ENCODE assay signal across 8 mouse cellular contexts in genomic region chr2:122027862-122028755, GRCm38 (mm10). TPM values are rescaled to one million over a fixed set of nuclear protein-coding genes. Genes with fewer than 3 reads are reported as not detected.
A peak's percentile ranks its signal among the peaks of the same experiment; 100 is the strongest.
DNase-seq lines count a peak whose midpoint lies in the region; ATAC-seq lines count a peak whose summit lies in the region.

Gene Eif3j1, plus strand, starts transcription at chr2:122028546.

- peak; percentile 93 for ATAC-seq in inflammation-experienced regulatory T-cells, adult 6 months
- ATAC-seq in megakaryocyte-erythroid progenitor cell, adult 5-6 weeks (replicated peaks; ENCODE audit: low FRiP score, low TSS enrichment, poor library complexity, severe bottlenecking): peak; percentile 95

- intact Hi-C loops in gastrocnemius, postnatal 14 days (cut with DNase I; ENCODE audit: low total_unique reads): no loop called here
- intact Hi-C loops in left cerebral cortex, postnatal 10 days (cut with DNase I): no loop called here

- DNase-seq in adipocyte (ENCODE audit: low spot score): peak; percentile 90
- DNase-seq in embryo, embryonic 10 days (ENCODE audit: low spot score): peak; percentile 94
- peak; percentile 91 for DNase-seq in gastrocnemius, postnatal 14 days
- peak; percentile 76 to 93 for DNase-seq in left cerebral cortex, postnatal 10 days (ENCODE audit: extremely low spot score in 1 of 2, low spot score in 2 of 2)
- DNase-seq in right cerebral cortex, postnatal 25 days: peak; percentile 90
- DNase-seq in urinary bladder, postnatal 4 days (ENCODE audit: low spot score in 2 of 2): peak; percentile 87 to 93

RNA-seq across cellular contexts. Expression of gene Eif3j1, which starts in this region (rescaled TPM):
- 10 to 100 TPM; 16.4 to 19.3 TPM for total RNA-seq in gastrocnemius, postnatal 14 days (2021)
- polyA plus RNA-seq in inflammation-experienced regulatory T-cells, adult 6 months (2017; shearing (Covaris generic)): 1 to 10 TPM; 2.7 to 4.4 (median 3.1) TPM
- total RNA-seq in left cerebral cortex, postnatal 10 days (2021): 10 to 100 TPM; 22.1 to 24.5 TPM
- 32.2 and 35.0 TPM in 2 replicates for total RNA-seq in megakaryocyte-erythroid progenitor cell, adult 5-6 weeks (2014; fragmentation: Nextera tagmentation)
- total RNA-seq in megakaryocyte-erythroid progenitor cell, adult 5-6 weeks (2017): 42.7 and 46.7 TPM in 2 replicates

Comparison
In these comparisons a context has a peak if more than half of its experiments do, and no peak if none do; other contexts are left out.
1. Peak in every context shown above with its lines: DNase-seq and ATAC-seq.